Mouse (Mus musculus) Patski (cell line): Measurements from ENCODE around the gene Actg1. TPM values are rescaled to one million over a fixed set of nuclear protein-coding genes. Genes with fewer than 3 reads are reported as not detected.

Experiments used
- ATAC-seq: fragments of 100-300 bp; one replicate; pipeline ENCODE4 v1.8.0; 2021
- CTCF ChIA-PET: fragments of 350-600 bp; sonication (Branson Sonifier 250); formaldehyde crosslinking; loops from one replicate; lab custom pipeline; 2022; ENCODE audit warnings: inconsistent platforms; lab: Charles Lee
- POLR2A ChIA-PET: fragments of 350-600 bp; sonication (Branson Sonifier 250); formaldehyde crosslinking; loops from one replicate; lab custom pipeline; 2022; ENCODE audit warnings: antibody characterized with exemption, inconsistent platforms; lab: Charles Lee
- DNase-seq: peaks from one replicate; pipeline ENCODE4 v3.0.0-alpha.2; 2011; ENCODE audit warnings: low read depth, low spot score
- H3K27me3 ChIP-seq: fragments of 371-371 bp; one replicate; pipeline ENCODE4 v1.5.1; 2021
- CTCF ChIP-seq: fragments of 100-300 bp; IDR thresholded peaks from one replicate; pipeline ENCODE4 v1.5.1; 2021
- in situ Hi-C: fragments of 300-500 bp; cut with MboI; formaldehyde crosslinking; loops from 3 replicates; pipeline ENCODE4 v1.11.1; 2018; ENCODE audit warnings: low pct_unique_long_range_greater_than_20kb, mixed read lengths
- polyA plus RNA-seq: library from polyadenylated mRNA; unstranded; gene quantifications from one replicate; pipeline ENCODE4 v1.2.3, GENCODE M21; 2021

Gene Actg1
- polyA plus RNA-seq, 1 experiment from 2014 or later = 2,862 TPM

- ChIA-PET POLR2A (no interaction called here), CTCF (interaction anchor here (3.3 kb wide), 1 partner anchor 8 kb away, joined by 13 read pairs; no protein-coding TSS in a partner anchor)
- no peaks in the 10 kb centered on the region for H3K27me3 ChIP-seq
- ATAC-seq (no peak), DNase-seq (no peak)
- no peak for TF ChIP-seq CTCF
- in situ Hi-C loops = no loop called here
Measured at GRCm38 (mm10) chr11:120361295-120361694, 13.0 kb upstream of the Actg1 start, which contains the start of gene Fscn2. TSS of gene Fscn2 (plus strand) at chr11:120361534.

GRCm38 (mm10) chr11:120360755-120361154 is 12.4 kb upstream of the Actg1 start:
- ChIA-PET POLR2A (interaction anchor here (1.0 kb wide), 1 partner anchor 13 kb away, joined by 3 read pairs; the partner anchor contains the start of gene Actg1), CTCF (interaction anchor here (3.3 kb wide), 1 partner anchor 9 kb away, joined by 13 read pairs; no protein-coding TSS in a partner anchor)
- in situ Hi-C loops = no loop called here
- DNase-seq = no peak
- no peak for TF ChIP-seq CTCF
- no peak for ATAC-seq
- H3K27me3 ChIP-seq = no peaks in the 10 kb centered on the region

DNA sequence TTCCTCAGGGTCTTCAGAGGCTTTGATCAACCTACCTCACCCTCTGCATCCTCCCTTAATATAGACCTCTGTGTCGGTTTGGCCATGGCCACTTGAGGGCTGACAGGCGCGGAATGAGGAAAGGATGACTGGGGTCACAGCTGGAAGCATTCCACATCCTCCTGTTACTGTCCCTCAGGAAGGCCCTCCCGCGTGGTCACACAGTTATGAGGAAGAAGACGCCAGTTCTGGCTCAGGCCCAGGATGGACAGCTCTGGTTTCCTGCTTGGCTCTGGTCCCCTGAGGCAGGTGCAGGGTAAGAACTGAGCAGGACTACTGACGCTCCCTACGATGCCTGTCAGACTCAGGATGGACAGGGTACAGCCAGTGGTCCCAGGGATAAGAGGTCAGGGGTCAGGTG is 11.7 kb upstream of the Actg1 start:
- in situ Hi-C loops = no loop called here

GRCm38 (mm10) chr11:120359391-120359790 is 11.0 kb upstream of the Actg1 start:
- H3K27me3 ChIP-seq = no peaks in the 10 kb centered on the region
- TF ChIP-seq CTCF = no peak
- DNase-seq = no peak
- POLR2A ChIA-PET = no interaction called here
- CTCF ChIA-PET = interaction anchor here (0.9 to 3.3 kb wide), 2 partner anchors 10 to 12 kb away, joined by 3 to 13 read pairs; no protein-coding TSS in a partner anchor
- ATAC-seq = no peak
- in situ Hi-C loops = no loop called here

More for the DNA sequence above, 11.7 kb upstream of the Actg1 start:
- TF ChIP-seq CTCF = no peak
- CTCF ChIA-PET = interaction anchor here (0.9 to 3.3 kb wide), 2 partner anchors 10 to 12 kb away, joined by 3 to 13 read pairs; no protein-coding TSS in a partner anchor
- H3K27me3 ChIP-seq = no peaks in the 10 kb centered on the region
- POLR2A ChIA-PET = interaction anchor here (1.0 kb wide), 1 partner anchor 12 kb away, joined by 3 read pairs; the partner anchor contains the start of gene Actg1
- DNase-seq (no peak), ATAC-seq (no peak)

DNA sequence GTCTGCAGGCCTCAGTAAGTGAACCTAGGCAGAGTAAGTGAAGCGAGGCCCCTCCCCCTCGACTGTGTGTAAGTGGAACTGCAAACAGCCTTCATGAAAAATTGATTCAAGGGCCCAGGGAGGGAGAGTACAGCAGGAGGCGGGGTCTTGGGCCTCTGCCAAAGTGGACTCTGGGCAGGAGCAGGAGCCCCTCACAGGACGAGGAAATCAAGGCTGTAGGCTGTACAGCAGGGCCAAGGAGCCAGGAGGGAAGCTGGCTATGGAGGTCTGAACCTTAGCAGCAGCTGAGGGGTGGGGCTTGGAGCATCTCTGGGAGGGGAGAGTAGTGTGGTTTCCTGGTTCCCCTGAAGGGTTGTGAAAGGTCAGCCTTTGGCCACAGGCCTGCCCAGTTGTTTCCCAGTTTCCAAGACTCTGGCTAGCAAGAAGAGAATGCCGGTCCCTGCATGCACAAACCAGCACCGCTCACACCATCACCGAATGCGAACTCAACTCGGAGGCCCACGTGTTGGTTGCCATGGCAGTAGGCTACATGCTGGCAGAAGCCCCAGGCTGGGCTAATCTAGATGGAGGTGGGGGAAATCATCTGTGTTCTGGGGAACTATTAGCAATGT is 9.6 kb upstream of the Actg1 start:
- CTCF ChIA-PET = interaction anchor here (3.3 kb wide), 1 partner anchor 12 kb away, joined by 13 read pairs; no protein-coding TSS in a partner anchor
- POLR2A ChIA-PET = no interaction called here
- ATAC-seq (no peak), DNase-seq (no peak)
- H3K27me3 ChIP-seq = no peaks in the 10 kb centered on the region
- in situ Hi-C loops = no loop called here
- no peak for TF ChIP-seq CTCF

GRCm38 (mm10) chr11:120356900-120357299 is 8.6 kb upstream of the Actg1 start:
- in situ Hi-C loops = no loop called here
- no peak for DNase-seq
- ChIA-PET POLR2A (no interaction called here), CTCF (no interaction called here)
- H3K27me3 ChIP-seq = no peaks in the 10 kb centered on the region
- TF ChIP-seq CTCF = no peak
- no peak for ATAC-seq

- DNase-seq (no peak), ATAC-seq (no peak)
- in situ Hi-C loops = no loop called here
- ChIA-PET POLR2A (no interaction called here), CTCF (no interaction called here)
- TF ChIP-seq CTCF = no peak
- H3K27me3 ChIP-seq = no peaks in the 10 kb centered on the region
Measured at GRCm38 (mm10) chr11:120356319-120356840, 8.0 kb upstream of the Actg1 start.

GRCm38 (mm10) chr11:120355277-120356039 is 7.1 kb upstream of the Actg1 start:
- no peak for DNase-seq
- in situ Hi-C loops = no loop called here
- CTCF ChIA-PET = interaction anchor here (1.0 to 1.7 kb wide), 3 partner anchors 9 to 14 kb away, joined by 3 to 9 read pairs (median 3); no protein-coding TSS in a partner anchor
- POLR2A ChIA-PET = interaction anchor here (1.6 kb wide), 1 partner anchor 22 kb away, joined by 5 read pairs; no protein-coding TSS in a partner anchor
- TF ChIP-seq CTCF = no peak
- no peaks in the 10 kb centered on the region for H3K27me3 ChIP-seq
- no peak for ATAC-seq

DNA sequence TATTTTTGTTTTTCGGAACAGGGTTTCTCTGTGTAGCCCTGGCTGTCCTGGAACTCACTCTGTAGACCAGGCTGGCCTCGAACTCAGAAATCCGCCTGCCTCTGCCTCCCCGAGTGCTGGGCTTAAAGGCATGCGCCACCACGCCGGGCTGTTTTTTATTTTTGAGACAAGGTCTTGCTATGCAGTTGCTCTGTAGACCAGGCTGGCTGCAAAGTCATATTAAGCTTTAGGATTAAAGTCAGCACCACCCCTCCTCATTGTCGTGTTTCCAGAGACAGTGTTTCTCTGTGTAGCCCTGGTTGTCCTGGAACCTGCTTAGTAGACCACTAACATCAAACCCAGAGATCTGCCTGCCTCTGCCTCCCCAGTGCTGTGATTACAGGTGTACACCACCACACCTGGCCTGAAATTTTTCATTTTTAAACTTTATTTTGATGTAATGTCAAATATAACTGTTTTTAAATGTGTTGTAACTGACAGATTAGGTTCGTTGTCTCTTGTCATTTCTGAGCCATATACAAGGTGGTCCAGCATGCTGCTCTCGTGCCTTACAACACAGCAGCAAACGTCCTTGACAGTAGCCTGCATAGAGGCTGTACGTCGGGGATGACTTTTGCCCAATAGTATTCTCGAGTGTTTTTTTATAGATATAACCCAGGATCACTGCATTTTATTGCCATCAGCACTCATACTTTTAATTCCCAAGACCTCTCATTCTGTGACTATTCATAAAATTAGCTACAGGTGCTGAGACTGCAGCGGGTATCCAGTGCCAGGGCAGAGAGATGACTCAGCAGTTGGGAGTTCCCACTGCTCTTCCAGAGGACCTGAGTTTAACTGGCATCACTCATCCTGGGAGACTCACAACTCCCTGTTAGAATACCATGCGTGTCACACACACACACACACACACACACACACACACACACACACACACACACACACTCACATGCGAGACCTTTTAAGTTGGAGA is 6.2 kb upstream of the Actg1 start:
- no peaks in the 10 kb centered on the region for H3K27me3 ChIP-seq
- ChIA-PET CTCF (interaction anchor here (1.0 to 2.0 kb wide), 5 partner anchors 10 to 22 kb away, joined by 3 to 9 read pairs (median 4); no protein-coding TSS in a partner anchor), POLR2A (interaction anchor here (1.0 to 1.6 kb wide), 2 partner anchors 15 to 23 kb away, joined by 3 to 5 read pairs; no protein-coding TSS in a partner anchor)
- DNase-seq = no peak
- in situ Hi-C loops = loop anchor here (5.0 kb wide), 1 partner anchor 42 kb away; no protein-coding TSS in a partner anchor
- TF ChIP-seq CTCF = no peak
- no peak for ATAC-seq
